Mouse (Mus musculus): Measurements from ENCODE around the gene Prss56.

Gene Prss56

GRCm38 (mm10) chr1:87183013-87183412 is at the start of gene Prss56:
Prss56 (plus strand) TSS chr1:87183313.
- DNase-seq (ENCODE audit: extremely low read depth, low read depth, low spot score) = no peak

GRCm38 (mm10) chr1:87141550-87141949 is 41.6 kb upstream of the Prss56 start:
- no peak for DNase-seq (ENCODE audit: extremely low read depth, low read depth, low spot score)

- DNase-seq (ENCODE audit: extremely low read depth, low read depth, low spot score) = no peak
These were observed 40.7 kb upstream of the Prss56 start for GRCm38 (mm10) chr1:87142456-87142855.

- no peak for DNase-seq (ENCODE audit: extremely low read depth, low read depth, low spot score)
These were observed 40.0 kb upstream of the Prss56 start for GRCm38 (mm10) chr1:87143141-87143540.

- no peak for DNase-seq (ENCODE audit: extremely low read depth, low read depth, low spot score)
These were observed 33.7 kb upstream of the Prss56 start for GRCm38 (mm10) chr1:87149422-87149821.

- DNase-seq (ENCODE audit: extremely low read depth, low read depth, low spot score) = no peak
These were observed 31.8 kb upstream of the Prss56 start for GRCm38 (mm10) chr1:87151286-87151685.

- DNase-seq (ENCODE audit: extremely low read depth, low read depth, low spot score) = no peak
These were observed 29.2 kb upstream of the Prss56 start for GRCm38 (mm10) chr1:87153776-87154500.

GRCm38 (mm10) chr1:87154501-87155120 is 28.5 kb upstream of the Prss56 start:
- DNase-seq (ENCODE audit: extremely low read depth, low read depth, low spot score) = no peak

- DNase-seq (ENCODE audit: extremely low read depth, low read depth, low spot score) = no peak
These were observed 27.4 kb upstream of the Prss56 start for GRCm38 (mm10) chr1:87155531-87156198.

GRCm38 (mm10) chr1:87156199-87156587 is 26.9 kb upstream of the Prss56 start, which contains the start of gene Ecel1:
Ecel1 (minus strand) TSS chr1:87156521.
- DNase-seq (ENCODE audit: extremely low read depth, low read depth, low spot score) = no peak

GRCm38 (mm10) chr1:87159396-87159795 is 23.7 kb upstream of the Prss56 start:
- no peak for DNase-seq (ENCODE audit: extremely low read depth, low read depth, low spot score)

GRCm38 (mm10) chr1:87164164-87164795 is 18.8 kb upstream of the Prss56 start:
- DNase-seq (ENCODE audit: extremely low read depth, low read depth, low spot score) = no peak

- DNase-seq (ENCODE audit: extremely low read depth, low read depth, low spot score) = no peak
These were observed 18.3 kb upstream of the Prss56 start for GRCm38 (mm10) chr1:87164796-87165184.

- no peak for DNase-seq (ENCODE audit: extremely low read depth, low read depth, low spot score)
These were observed 12.7 kb upstream of the Prss56 start for GRCm38 (mm10) chr1:87170458-87170857.

- no peak for DNase-seq (ENCODE audit: extremely low read depth, low read depth, low spot score)
These were observed 11.8 kb upstream of the Prss56 start for GRCm38 (mm10) chr1:87171312-87171711.

GRCm38 (mm10) chr1:87172316-87172715 is 10.8 kb upstream of the Prss56 start:
- DNase-seq (ENCODE audit: extremely low read depth, low read depth, low spot score) = no peak

GRCm38 (mm10) chr1:87174006-87174955 is 8.8 kb upstream of the Prss56 start:
- no peak for DNase-seq (ENCODE audit: extremely low read depth, low read depth, low spot score)

- no peak for DNase-seq (ENCODE audit: extremely low read depth, low read depth, low spot score)
These were observed 7.2 kb upstream of the Prss56 start for GRCm38 (mm10) chr1:87175852-87176292.

- DNase-seq (ENCODE audit: extremely low read depth, low read depth, low spot score) = no peak
These were observed 2.2 kb upstream of the Prss56 start for GRCm38 (mm10) chr1:87180896-87181295.

- no peak for DNase-seq (ENCODE audit: extremely low read depth, low read depth, low spot score)
These were observed 1.1 kb downstream of the Prss56 start for GRCm38 (mm10) chr1:87183998-87184750.

All from fat pad, adult 2 months (tissue).